Mouse (Mus musculus) lung, adult 2 months (tissue): Measurements from ENCODE around the gene Spns2.

Experiments used
- CTCF ChIP-seq: fragments of 200-500 bp; IDR thresholded peaks from 2 replicates; pipeline ENCODE4 v1.5.1; 2011; ENCODE audit warnings: mild to moderate bottlenecking, low read length, control low read depth; ENCODE audit not compliant: insufficient read depth
- POLR2A ChIP-seq: fragments of 200-500 bp; IDR thresholded peaks from 2 replicates; pipeline ENCODE4 v1.6.1; 2011; ENCODE audit warnings: low read depth, mild to moderate bottlenecking, control low read depth, low read length, borderline replicate concordance; ENCODE audit errors: extremely low read depth

DNA sequence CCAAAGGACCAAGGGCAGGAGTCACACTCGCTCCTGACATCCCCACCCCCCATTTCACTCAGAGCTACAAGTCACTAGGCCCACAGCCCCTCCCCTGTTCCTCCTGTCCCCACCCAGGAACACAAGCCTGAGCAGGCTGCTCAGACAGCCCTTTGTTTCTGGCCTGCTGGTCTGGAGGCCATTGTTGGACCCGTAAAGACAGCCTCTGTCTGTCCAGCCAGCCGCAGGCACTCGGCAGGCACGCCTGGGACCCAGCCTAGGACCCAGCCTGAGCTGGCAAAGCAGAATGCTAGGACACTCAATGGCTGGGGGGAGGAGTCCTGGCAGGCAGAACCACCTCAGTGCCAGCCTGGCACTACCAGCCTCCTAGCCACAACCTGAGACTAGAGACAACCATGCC lies 34.0 kb downstream of the Spns2 start:
- TF ChIP-seq CTCF (no peak), POLR2A (no peak)
